Mouse (Mus musculus): ENCODE measurements around the gene Gm3250. TPM values are rescaled to one million over a fixed set of nuclear protein-coding genes. Genes with fewer than 3 reads are reported as not detected.
"Not testable (repeated sequence)": the region's sequence is repeated elsewhere in the genome, so short reads cannot be mapped to it uniquely, and the experiment has no call there.

Gene Gm3250
- total RNA-seq (2014; rRNA removed) (not detected in 2 replicates), polyA plus RNA-seq (2015; fragmentation: Nextera tagmentation; extraction: Ambion mirVana) (not detected in 2 replicates)

- not testable (repeated sequence) for H3K4me1 ChIP-seq (ENCODE audit: insufficient read depth, low read length); H3K9ac ChIP-seq (replicated peaks; ENCODE audit: low read length); H3K4me2 ChIP-seq (ENCODE audit: low read depth, low read length); H3K9me3 ChIP-seq (ENCODE audit: low read length); H3K27me3 ChIP-seq (ENCODE audit: insufficient read depth, low read length); H3K27ac ChIP-seq; ATAC-seq; DNase-seq (ENCODE audit: low spot score); H3K4me3 ChIP-seq (ENCODE audit: low read length); H3K36me3 ChIP-seq (ENCODE audit: insufficient read depth, low read length)
- 80% methylated on average over 1 of the region's 1 CpGs for WGBS
Measured at GRCm38 (mm10) chr10:77782442-77782841, at the start of gene Gm3250. Gm3250 (minus strand) TSS chr10:77782542.

GRCm38 (mm10) chr10:77826951-77827350 is 44.6 kb upstream of the Gm3250 start, which contains the start of gene Krtap10-4:
Krtap10-4 (minus strand) TSS chr10:77827095.
- H3K9ac ChIP-seq (replicated peaks; ENCODE audit: low read length), result no peak within 1 kb of the TSS
- H3K4me1 ChIP-seq (ENCODE audit: insufficient read depth, low read length), result no peaks in the 10 kb centered on the region
- 56% methylated on average over 6 of the region's 6 CpGs for WGBS
- H3K36me3 ChIP-seq (ENCODE audit: insufficient read depth, low read length), result no peaks in the 10 kb centered on the region
- H3K27me3 ChIP-seq (ENCODE audit: insufficient read depth, low read length), result no peaks in the 10 kb centered on the region
- no peak within 1 kb of the TSS for H3K27ac ChIP-seq
- H3K4me3 ChIP-seq (ENCODE audit: low read length), result no peak within 1 kb of the TSS
- ATAC-seq (no peak), DNase-seq (ENCODE audit: low spot score) (no peak)
- no peak within 1 kb of the TSS for H3K4me2 ChIP-seq (ENCODE audit: low read depth, low read length)
- no peak for TF ChIP-seq CTCF (IDR thresholded peaks at IDR 0.05; ENCODE audit: low read depth)
- no peaks in the 10 kb centered on the region for H3K9me3 ChIP-seq (ENCODE audit: low read length)

- Histone ChIP-seq H3K9me3 (ENCODE audit: low read length) (no peaks in the 10 kb centered on the region), H3K4me3 (ENCODE audit: low read length) (no peak overlapping the region), H3K27me3 (ENCODE audit: insufficient read depth, low read length) (no peaks in the 10 kb centered on the region), H3K4me1 (ENCODE audit: insufficient read depth, low read length) (no peaks in the 10 kb centered on the region), H3K4me2 (ENCODE audit: low read depth, low read length) (no peak overlapping the region), H3K9ac (replicated peaks; ENCODE audit: low read length) (no peak overlapping the region), H3K36me3 (ENCODE audit: insufficient read depth, low read length) (no peaks in the 10 kb centered on the region), H3K27ac (no peak overlapping the region)
- no peak for ATAC-seq
- 47% methylated on average over 4 of the region's 4 CpGs for WGBS
- DNase-seq (ENCODE audit: low spot score), result no peak
- no peak for TF ChIP-seq CTCF (IDR thresholded peaks at IDR 0.05; ENCODE audit: low read depth)
Measured at GRCm38 (mm10) chr10:77819203-77819602, 36.9 kb upstream of the Gm3250 start.

- Histone ChIP-seq H3K4me3 (ENCODE audit: low read length) (no peak overlapping the region), H3K27me3 (ENCODE audit: insufficient read depth, low read length) (no peaks in the 10 kb centered on the region), H3K4me1 (ENCODE audit: insufficient read depth, low read length) (no peaks in the 10 kb centered on the region), H3K36me3 (ENCODE audit: insufficient read depth, low read length) (no peaks in the 10 kb centered on the region), H3K9ac (replicated peaks; ENCODE audit: low read length) (no peak overlapping the region), H3K27ac (no peak overlapping the region), H3K9me3 (ENCODE audit: low read length) (no peaks in the 10 kb centered on the region), H3K4me2 (ENCODE audit: low read depth, low read length) (no peak overlapping the region)
- ATAC-seq (peak; percentile 52), DNase-seq (ENCODE audit: low spot score) (no peak)
- WGBS, result 96% methylated on average over 4 of the region's 4 CpGs
- TF ChIP-seq CTCF (IDR thresholded peaks at IDR 0.05; ENCODE audit: low read depth), result no peak
Measured at GRCm38 (mm10) chr10:77818523-77818922, 36.2 kb upstream of the Gm3250 start.

GRCm38 (mm10) chr10:77815514-77815913 is 33.2 kb upstream of the Gm3250 start:
- DNase-seq (ENCODE audit: low spot score) (peak; percentile 51), ATAC-seq (peak; percentile 48; the same call in 1 of the 2 replicates)
- WGBS, result 30% methylated on average over 5 of the region's 5 CpGs
- Histone ChIP-seq H3K4me2 (ENCODE audit: low read depth, low read length) (no peak overlapping the region), H3K27me3 (ENCODE audit: insufficient read depth, low read length) (no peaks in the 10 kb centered on the region), H3K9me3 (ENCODE audit: low read length) (no peaks in the 10 kb centered on the region), H3K36me3 (ENCODE audit: insufficient read depth, low read length) (no peaks in the 10 kb centered on the region), H3K9ac (replicated peaks; ENCODE audit: low read length) (no peak overlapping the region), H3K27ac (no peak overlapping the region), H3K4me1 (ENCODE audit: insufficient read depth, low read length) (no peaks in the 10 kb centered on the region), H3K4me3 (ENCODE audit: low read length) (no peak overlapping the region)
- TF ChIP-seq CTCF (IDR thresholded peaks at IDR 0.05; ENCODE audit: low read depth), result peak; percentile 72

- WGBS, result 44% methylated on average over 4 of the region's 4 CpGs
- Histone ChIP-seq H3K4me3 (ENCODE audit: low read length) (no peak within 1 kb of the TSS), H3K27ac (no peak within 1 kb of the TSS), H3K9ac (replicated peaks; ENCODE audit: low read length) (no peak within 1 kb of the TSS), H3K9me3 (ENCODE audit: low read length) (no peaks in the 10 kb centered on the region), H3K4me1 (ENCODE audit: insufficient read depth, low read length) (no peaks in the 10 kb centered on the region), H3K27me3 (ENCODE audit: insufficient read depth, low read length) (no peaks in the 10 kb centered on the region), H3K4me2 (ENCODE audit: low read depth, low read length) (no peak within 1 kb of the TSS), H3K36me3 (ENCODE audit: insufficient read depth, low read length) (no peaks in the 10 kb centered on the region)
- no peak for TF ChIP-seq CTCF (IDR thresholded peaks at IDR 0.05; ENCODE audit: low read depth)
- ATAC-seq (no peak), DNase-seq (ENCODE audit: low spot score) (no peak)
Measured at GRCm38 (mm10) chr10:77814382-77814781, 32.0 kb upstream of the Gm3250 start, which contains the start of gene Gm2696. Gm2696 (plus strand) TSS chr10:77814682.

GRCm38 (mm10) chr10:77811743-77812142 is 29.4 kb upstream of the Gm3250 start, which contains the start of gene Gm9507:
Gm9507 (minus strand) TSS chr10:77811843.
- WGBS, result 69% methylated on average over 5 of the region's 5 CpGs
- DNase-seq (ENCODE audit: low spot score) (no peak), ATAC-seq (no peak)
- Histone ChIP-seq H3K4me2 (ENCODE audit: low read depth, low read length) (no peak within 1 kb of the TSS), H3K9ac (replicated peaks; ENCODE audit: low read length) (no peak within 1 kb of the TSS), H3K9me3 (ENCODE audit: low read length) (no peaks in the 10 kb centered on the region), H3K4me1 (ENCODE audit: insufficient read depth, low read length) (no peaks in the 10 kb centered on the region), H3K36me3 (ENCODE audit: insufficient read depth, low read length) (no peaks in the 10 kb centered on the region), H3K27ac (no peak within 1 kb of the TSS), H3K27me3 (ENCODE audit: insufficient read depth, low read length) (no peaks in the 10 kb centered on the region), H3K4me3 (ENCODE audit: low read length) (no peak within 1 kb of the TSS)
- TF ChIP-seq CTCF (IDR thresholded peaks at IDR 0.05; ENCODE audit: low read depth), result no peak
